Mouse (Mus musculus) liver, embryonic 14.5 days (tissue): ENCODE results near the gene Lrrc74b. TPM values are rescaled to one million over a fixed set of nuclear protein-coding genes. Genes with fewer than 3 reads are reported as not detected.

Source experiments
- ATAC-seq: fragments of 200-750 bp; cut with Nextera tagmentation; 2 replicates; pipeline ENCODE4 v1.8.0; 2017; ENCODE audit warnings: moderate number of reproducible peaks, mild to moderate bottlenecking, moderate library complexity; ENCODE audit not compliant: insufficient read depth
- DNase-seq, 3 experiments: peaks; one replicate each; pipeline ENCODE4 v3.0.0-alpha.2; 2012 to 2013; ENCODE audit warnings: low read depth in 3 of 3, low spot score in 3 of 3
- H3K27ac ChIP-seq: fragments of 300-500 bp; sonication (generic); 2 replicates; pipeline ENCODE4 v1.5.1; 2014; ENCODE audit warnings: moderate library complexity, mild to moderate bottlenecking, control low read depth, inconsistent platforms
- H3K27me3 ChIP-seq: fragments of 300-500 bp; sonication (generic); 2 replicates; pipeline ENCODE4 v1.6.1; 2014; ENCODE audit warnings: mild to moderate bottlenecking, low read length, moderate library complexity; ENCODE audit not compliant: control insufficient read depth, insufficient read depth
- H3K36me3 ChIP-seq: fragments of 300-500 bp; sonication (generic); replicated peaks from 2 replicates; pipeline ENCODE4 v1.6.1; 2014; ENCODE audit warnings: low read depth; ENCODE audit not compliant: control insufficient read depth, insufficient read depth
- H3K4me1 ChIP-seq, 2 experiments: fragments of 200-500 bp in 1 of 2; fragments of 300-500 bp in 1 of 2; sonication (generic) in 1 of 2; replicated peaks; 2 replicates each; pipeline ENCODE4 v1.6.1; 2012 to 2014; ENCODE audit warnings: antibody characterized with exemption in 1 of 2, inconsistent platforms in 1 of 2, low read length in 1 of 2; ENCODE audit not compliant: control insufficient read depth in 2 of 2, insufficient read depth in 2 of 2
- H3K4me2 ChIP-seq: fragments of 300-500 bp; sonication (generic); 2 replicates; pipeline ENCODE4 v1.6.1; 2014; ENCODE audit warnings: low read depth, mild to moderate bottlenecking, control low read depth, moderate library complexity
- H3K4me3 ChIP-seq, 2 experiments: fragments of 200-500 bp in 1 of 2; fragments of 300-500 bp in 1 of 2; sonication (generic) in 1 of 2; 2 replicates each; pipeline ENCODE4 v1.5.1; 2012 to 2014; ENCODE audit warnings: low read depth in 2 of 2, low read length in 2 of 2, mild to moderate bottlenecking in 2 of 2, control low read depth in 1 of 2, inconsistent platforms in 1 of 2, moderate library complexity in 1 of 2; ENCODE audit not compliant: insufficient read depth in 1 of 2
- H3K9ac ChIP-seq: fragments of 300-500 bp; sonication (generic); replicated peaks from 2 replicates; pipeline ENCODE4 v1.6.1; 2014; ENCODE audit warnings: mild to moderate bottlenecking, control low read depth, moderate library complexity
- H3K9me3 ChIP-seq: fragments of 300-500 bp; sonication (generic); 2 replicates; pipeline ENCODE4 v1.6.1; 2016; ENCODE audit warnings: low read length, mixed read lengths; ENCODE audit not compliant: control insufficient read depth
- CTCF ChIP-seq: IDR thresholded peaks from 2 replicates; pipeline ENCODE4 v1.5.1; 2016; ENCODE audit warnings: antibody characterized with exemption, low read depth, control low read depth
- EP300 ChIP-seq: IDR thresholded peaks from 2 replicates; pipeline ENCODE4 v1.6.1; 2016; ENCODE audit warnings: antibody characterized with exemption, low read depth
- WGBS: fragments of 180-500 bp; shearing (Covaris S2); extraction: QIAGEN DNeasy Blood & Tissue Kit; methylation state at CpG from one replicate; pipeline ENCODE4 v1.1.7; 2014; ENCODE audit not compliant: insufficient replicate concordance; 5-methylcytosine and 5-hydroxymethylcytosine counted together
- polyA plus RNA-seq, 2 experiments: library from polyadenylated mRNA; depleted of rRNA in 1 of 2; stranded (reverse) in 1 of 2; unstranded in 1 of 2; fragments of >200 nt; fragmentation: Nextera tagmentation in 1 of 2; extraction: Ambion mirVana in 1 of 2; gene quantifications; 2 replicates each; pipeline versions ENCODE4 v1.2.1 to v1.2.3; 2012 to 2014

The Lrrc74b gene
- polyA plus RNA-seq, 2 experiments = 0.02 TPM; not detected in 1

DNA sequence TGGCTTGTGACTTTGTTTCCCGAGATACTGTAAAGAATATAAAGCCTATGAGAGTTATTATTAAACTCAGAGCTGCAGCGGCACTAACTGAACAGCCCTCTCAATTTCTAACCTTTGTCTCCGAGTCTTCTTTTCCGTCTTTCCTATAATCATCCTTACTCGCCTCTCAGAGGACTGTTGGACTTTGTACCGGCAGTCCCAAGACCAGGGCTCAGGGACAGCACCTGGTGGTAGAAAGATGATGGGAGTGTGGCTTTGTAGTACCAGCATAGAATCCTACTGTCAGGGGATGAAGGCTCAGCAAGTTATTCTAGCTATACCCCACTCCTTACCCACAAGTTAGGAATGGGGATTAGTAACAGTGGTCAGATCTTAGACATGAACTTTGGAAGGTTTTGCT, 34.8 kb downstream of the Lrrc74b start:
- H3K27me3 ChIP-seq = no peaks in the 10 kb centered on the region
- WGBS = 76% methylated on average over 6 of the region's 6 CpGs
- TF ChIP-seq EP300 (no peak), CTCF (no peak)
- peaks cover 4% of the 10 kb centered on the region in 2 experiments for H3K4me1 ChIP-seq
- no peak overlapping the region for H3K4me3 ChIP-seq
- ATAC-seq = no peak
- H3K27ac ChIP-seq = no peak overlapping the region
- no peak for DNase-seq
- H3K36me3 ChIP-seq = peaks cover 24% of the 10 kb centered on the region
- H3K9me3 ChIP-seq = no peaks in the 10 kb centered on the region
- H3K4me2 ChIP-seq = no peak overlapping the region
- H3K9ac ChIP-seq = no peak overlapping the region

DNA sequence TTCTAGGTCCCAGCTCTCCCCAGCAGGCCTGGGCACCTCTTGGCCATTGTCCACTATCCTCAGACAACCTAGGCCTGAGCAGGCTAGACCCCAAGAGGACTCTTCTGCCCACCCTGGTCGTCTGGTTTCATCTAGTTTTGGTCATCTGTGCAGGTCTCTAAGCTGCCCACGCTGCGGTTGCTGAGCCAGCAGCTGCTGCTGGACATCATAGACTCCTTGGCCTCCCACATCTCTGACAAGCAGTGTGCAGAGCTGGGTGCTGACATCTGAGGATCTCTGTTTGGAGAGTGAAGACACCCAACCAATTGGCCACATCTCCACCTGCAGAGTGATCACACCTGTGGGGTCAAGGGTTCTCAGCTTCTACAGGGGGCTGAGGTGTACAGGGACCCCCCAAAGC, 35.5 kb downstream of the Lrrc74b start:
- TF ChIP-seq CTCF (no peak), EP300 (no peak)
- no peak overlapping the region for H3K4me2 ChIP-seq
- no peaks in the 10 kb centered on the region for H3K9me3 ChIP-seq
- WGBS = 63% methylated on average over 3 of the region's 3 CpGs
- no peak for DNase-seq
- no peak for ATAC-seq
- H3K4me3 ChIP-seq = no peak overlapping the region
- H3K4me1 ChIP-seq = peaks cover 4% of the 10 kb centered on the region in 2 experiments
- H3K36me3 ChIP-seq = peaks cover 31% of the 10 kb centered on the region
- no peaks in the 10 kb centered on the region for H3K27me3 ChIP-seq
- H3K9ac ChIP-seq = no peak overlapping the region
- H3K27ac ChIP-seq = no peak overlapping the region

DNA sequence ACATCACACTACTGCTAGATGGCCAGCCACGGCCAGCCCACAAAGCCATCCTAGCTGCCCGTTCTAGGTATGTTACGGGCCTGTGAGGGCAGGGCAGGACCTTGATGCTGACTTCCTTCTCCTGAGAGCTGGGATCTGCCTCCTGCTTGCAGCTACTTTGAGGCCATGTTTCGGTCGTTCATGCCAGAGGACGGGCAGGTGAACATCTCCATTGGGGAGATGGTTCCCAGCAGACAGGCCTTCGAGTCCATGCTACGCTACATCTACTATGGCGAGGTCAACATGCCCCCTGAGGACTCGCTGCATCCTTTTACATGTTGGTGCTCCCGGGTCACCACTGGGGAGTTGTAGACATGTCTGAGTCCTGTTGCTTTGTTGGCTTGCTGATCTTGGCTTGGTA, 36.9 kb downstream of the Lrrc74b start:
- Histone ChIP-seq H3K9me3 (no peaks in the 10 kb centered on the region), H3K4me2 (no peak overlapping the region), H3K9ac (no peak overlapping the region), H3K36me3 (peaks cover 32% of the 10 kb centered on the region), H3K4me3 (no peak overlapping the region), H3K4me1 (no peaks in the 10 kb centered on the region), H3K27me3 (no peaks in the 10 kb centered on the region), H3K27ac (no peak overlapping the region)
- no peak for DNase-seq
- no peak for ATAC-seq
- WGBS = 84% methylated on average over 11 of the region's 11 CpGs
- TF ChIP-seq CTCF (no peak), EP300 (no peak)

DNA sequence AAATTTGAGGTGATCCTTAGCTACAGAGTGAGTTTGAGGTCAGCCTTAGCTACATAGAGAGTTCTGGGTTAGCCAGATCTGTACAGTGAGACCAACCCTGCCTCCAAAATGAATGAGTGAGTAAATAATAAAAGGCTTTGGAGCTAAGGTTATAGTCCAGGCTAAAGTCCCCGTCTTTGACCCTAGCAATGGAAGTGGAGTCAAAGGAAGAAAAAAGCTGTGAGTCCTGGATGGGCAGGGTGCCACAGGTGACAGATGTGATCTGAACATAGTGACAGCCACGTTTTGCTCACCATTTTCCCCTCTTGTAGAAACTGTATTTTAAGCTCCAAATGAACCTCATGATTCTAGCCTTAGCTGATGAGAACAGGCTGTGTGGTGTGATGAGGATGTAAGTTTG, 42.1 kb downstream of the Lrrc74b start:
- no peak for ATAC-seq
- Histone ChIP-seq H3K9ac (no peak overlapping the region), H3K4me2 (no peak overlapping the region), H3K36me3 (peaks cover 15% of the 10 kb centered on the region), H3K27me3 (no peaks in the 10 kb centered on the region), H3K9me3 (no peaks in the 10 kb centered on the region), H3K4me1 (no peaks in the 10 kb centered on the region), H3K4me3 (no peak overlapping the region), H3K27ac (no peak overlapping the region)
- DNase-seq = no peak
- 64% methylated on average over 2 of the region's 2 CpGs for WGBS
- TF ChIP-seq EP300 (no peak), CTCF (no peak)

DNA sequence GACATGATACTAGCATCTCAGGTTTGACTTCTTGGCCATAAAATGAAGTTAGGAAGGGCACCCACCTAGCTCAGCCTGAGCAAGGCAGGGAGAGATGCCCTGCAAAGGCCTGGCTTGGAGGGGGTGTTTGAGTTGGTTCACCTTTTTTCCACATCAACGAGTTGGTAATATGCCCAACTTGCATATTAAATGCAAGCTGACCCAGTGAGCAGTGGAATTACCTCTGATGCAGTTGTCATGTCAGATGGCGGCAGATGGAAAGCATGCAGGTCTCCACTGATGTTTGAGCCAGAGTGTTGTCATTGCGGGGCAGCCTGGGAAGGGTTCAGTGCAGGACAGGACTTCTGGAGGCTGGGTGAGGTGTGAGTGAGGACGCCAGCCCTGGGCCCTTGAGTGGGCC, 49.6 kb downstream of the Lrrc74b start:
- ATAC-seq (no peak), DNase-seq (no peak)
- Histone ChIP-seq H3K36me3 (peaks cover 10% of the 10 kb centered on the region), H3K4me1 (peaks cover 13 to 16% of the 10 kb centered on the region in 2 experiments), H3K27ac (no peak overlapping the region), H3K4me3 (no peak overlapping the region), H3K4me2 (no peak overlapping the region), H3K9ac (no peak overlapping the region), H3K9me3 (no peaks in the 10 kb centered on the region), H3K27me3 (no peaks in the 10 kb centered on the region)
- 83% methylated on average over 4 of the region's 4 CpGs for WGBS
- no peak for TF ChIP-seq CTCF
